10 mouse cellular contexts compared by ENCODE assay signal in genomic region chr17:25561223-25562028, GRCm38 (mm10). TPM values are rescaled to one million over a fixed set of nuclear protein-coding genes. Genes with fewer than 3 reads are reported as not detected.
A peak's percentile ranks its signal among the peaks of the same experiment; 100 is the strongest.
DNase-seq lines count a peak whose midpoint lies in the region; ATAC-seq lines count a peak whose summit lies in the region.
"Had no signal": no experiment of that assay in that cellular context is flagged by ENCODE, and none has a peak within 500 bp of the region (broad histone marks: within the 10 kb centered on the region; RNA-seq: fewer than 3 reads in every experiment).

No protein-coding gene starts in this region.

- no peak for ATAC-seq in heart, embryonic 12.5 days (ENCODE audit: insufficient number of reproducible peaks, low FRiP score)
- peak; percentile 32 for ATAC-seq in frontal cortex, adult (ENCODE audit: low TSS enrichment)
- ATAC-seq: liver, postnatal 0 days had no signal

- no peaks in the 10 kb centered on the region for H3K9me3 ChIP-seq in heart, embryonic 12.5 days (replicated peaks)
- H3K9me3 ChIP-seq: embryonic facial prominence, embryonic 13.5 days had no signal

- H3K4me3 ChIP-seq in heart, embryonic 12.5 days, result no peak overlapping the region
- H3K4me3 ChIP-seq: embryonic facial prominence, embryonic 13.5 days had no signal

- 70% methylated on average over 16 of the region's 16 CpGs for WGBS in heart, embryonic 12.5 days

- H3K4me1 ChIP-seq in heart, embryonic 12.5 days (replicated peaks), result peaks cover 52% of the 10 kb centered on the region

- 0 out of 2 replicates have a peak overlapping the region, but pooled peaks have one; percentile 47 for H3K9ac ChIP-seq in heart, embryonic 12.5 days
- H3K9ac ChIP-seq: liver, postnatal 0 days had no signal

- intact Hi-C loops in heart, postnatal 25 days (cut with DNase I), result no loop called here
- intact Hi-C loops in left cerebral cortex, postnatal 4 days (cut with DNase I), result no loop called here

- H3K4me2 ChIP-seq in heart, embryonic 12.5 days, result 0 out of 2 replicates have a peak overlapping the region, but pooled peaks have one; percentile 18
- H3K4me2 ChIP-seq: embryonic facial prominence, embryonic 13.5 days had no signal

- H3K36me3 ChIP-seq in heart, embryonic 12.5 days, result no peaks in the 10 kb centered on the region
- H3K36me3 ChIP-seq: embryonic facial prominence, embryonic 13.5 days had no signal

- H3K27me3 ChIP-seq in heart, embryonic 12.5 days (replicated peaks), result peaks cover 5% of the 10 kb centered on the region; the same call in 1 of the 2 replicates

- no peak for DNase-seq in heart, postnatal 25 days (ENCODE audit: low spot score)
- DNase-seq in left cerebral cortex, postnatal 4 days, result peak; percentile 82
- peak; percentile 49 to 66 for DNase-seq in right cerebral cortex, adult 2 months (ENCODE audit: low spot score in 2 of 2)
- no peak for DNase-seq in gastrocnemius, postnatal 10 days
- no peak for DNase-seq in thymus, postnatal 36 days
- DNase-seq in adrenal gland, adult 8-10 months, result no peak
- DNase-seq: liver, postnatal 0 days had no signal

- peak overlapping the region; percentile 74 for H3K27ac ChIP-seq in heart, embryonic 12.5 days (ENCODE audit: poor library complexity, severe bottlenecking)
- H3K27ac ChIP-seq: embryonic facial prominence, embryonic 13.5 days had no signal

RNA-seq across cellular contexts. Expression of gene Sox8, which starts 9.1 kb away (rescaled TPM):
- polyA plus RNA-seq in heart, embryonic 12.5 days (2016; fragmentation: Nextera tagmentation; extraction: Ambion mirVana), result 1.6 and 1.9 TPM in 2 replicates
- under 1 TPM; 0.25 to 0.75 TPM for total RNA-seq in heart, postnatal 25 days (2021)
- total RNA-seq in left cerebral cortex, postnatal 4 days (2021), result 10 to 100 TPM; 29.9 to 38.1 TPM
- total RNA-seq in gastrocnemius, postnatal 10 days (2021), result 10 to 100 TPM; 15.2 to 20.2 TPM
- total RNA-seq in adrenal gland, adult 8-10 months (2022), result 1 to 10 TPM in 3 of 4 experiments, under 1 TPM in 1; 0.92 to 2.6 (median 1.2) TPM
- polyA plus RNA-seq: liver, postnatal 0 days had no signal

RNA-seq across cellular contexts. Expression of gene Lmf1, which starts 17.5 kb away (rescaled TPM):
- polyA plus RNA-seq in heart, embryonic 12.5 days (2016; fragmentation: Nextera tagmentation; extraction: Ambion mirVana), result 34.6 and 35.3 TPM in 2 replicates
- 10 to 100 TPM; 31.7 to 34.3 TPM for total RNA-seq in heart, postnatal 25 days (2021)
- 10 to 100 TPM; 19.4 to 21.5 TPM for total RNA-seq in left cerebral cortex, postnatal 4 days (2021)
- total RNA-seq in gastrocnemius, postnatal 10 days (2021), result 10 to 100 TPM; 11.5 to 14.5 TPM
- 10 to 100 TPM; 36.0 to 39.9 (median 38.2) TPM for total RNA-seq in adrenal gland, adult 8-10 months (2022)

Comparison
In these comparisons a context has a peak if more than half of its experiments do, and no peak if none do; other contexts are left out.
1. DNase-seq: peak in left cerebral cortex, postnatal 4 days (single experiment) and right cerebral cortex, adult 2 months (2 of 2); none in heart, postnatal 25 days (single experiment), gastrocnemius, postnatal 10 days (single experiment), thymus, postnatal 36 days (0 of 2) and adrenal gland, adult 8-10 months (single experiment).
2. RNA of gene Sox8, which starts 9.1 kb away (total RNA-seq): 29.9 to 38.1 TPM in left cerebral cortex, postnatal 4 days and 15.2 to 20.2 TPM in gastrocnemius, postnatal 10 days; 0.92 to 2.6 TPM in adrenal gland, adult 8-10 months and 0.25 to 0.75 TPM in heart, postnatal 25 days; every median in the first group is over 4 times any median in the second.